Mouse (Mus musculus): ENCODE data around the gene Cd83. TPM values are rescaled to one million over a fixed set of nuclear protein-coding genes. Genes with fewer than 3 reads are reported as not detected.

Gene Cd83
- polyA plus RNA-seq, 1 experiment: not detected

DNA sequence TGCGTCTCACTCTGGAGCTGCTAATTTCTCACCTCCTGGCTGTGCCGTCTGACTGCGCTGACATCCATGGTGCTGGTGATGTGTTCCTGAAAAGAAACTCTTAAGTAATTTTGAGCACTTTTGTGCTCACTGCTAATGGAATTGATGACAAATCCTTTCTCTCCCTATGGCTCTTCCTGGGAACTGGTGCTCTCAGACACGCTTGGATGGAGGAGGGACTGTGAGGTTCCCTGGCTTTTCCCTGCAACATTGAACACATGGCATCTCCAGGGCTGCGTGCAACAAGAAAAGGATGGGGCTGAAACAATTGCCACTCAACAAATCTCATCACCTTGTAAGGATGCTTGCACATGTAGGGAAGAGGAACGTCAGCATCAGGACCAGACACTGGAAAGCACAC lies 11.6 kb upstream of the Cd83 start:
- Histone ChIP-seq H3K4me1 (ENCODE audit: control insufficient read depth, insufficient read depth, low read length) (peaks cover 6% of the 10 kb centered on the region), H3K27ac (ENCODE audit: insufficient read depth, low read depth, low read length) (no peak overlapping the region), H3K4me3 (ENCODE audit: insufficient read depth, low read depth, low read length) (no peak overlapping the region)
- TF ChIP-seq CTCF (IDR thresholded peaks at IDR 0.05; ENCODE audit: insufficient read depth, low read depth, low read length) (no peak), POLR2A (IDR thresholded peaks at IDR 0.05; ENCODE audit: insufficient read depth, low read depth, low read length) (no peak)
- 83% methylated on average over 6 of the region's 6 CpGs for WGBS

DNA sequence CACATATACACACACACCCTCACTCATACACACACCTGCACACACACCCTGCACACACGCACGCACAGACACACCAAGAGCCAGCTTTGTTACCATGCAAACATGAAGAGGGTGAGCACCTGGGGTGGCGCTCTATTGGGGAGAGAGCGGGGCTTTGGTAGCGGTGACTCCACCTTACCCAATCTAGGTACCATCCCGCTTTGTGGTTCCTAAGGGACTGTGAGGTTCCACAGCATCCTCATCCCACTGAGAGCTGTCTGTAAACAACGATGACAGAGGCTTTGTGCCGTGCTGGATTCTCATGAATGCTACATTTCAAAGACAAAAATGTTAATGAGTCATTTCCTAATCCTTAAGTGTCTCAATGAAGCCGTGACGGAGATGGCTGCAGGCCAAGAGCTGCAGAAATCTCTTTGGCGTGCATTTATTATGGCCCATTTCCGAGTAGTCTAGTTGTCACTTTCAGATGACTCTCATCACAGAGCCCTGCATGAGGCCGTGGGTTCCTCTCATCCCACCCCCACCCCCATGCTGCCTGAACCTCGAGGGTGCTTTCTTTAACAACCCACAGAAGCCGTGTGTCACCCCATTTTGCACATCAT lies 10.5 kb upstream of the Cd83 start:
- no peak for TF ChIP-seq POLR2A (IDR thresholded peaks at IDR 0.05; ENCODE audit: insufficient read depth, low read depth, low read length)
- TF ChIP-seq CTCF (IDR thresholded peaks at IDR 0.05; ENCODE audit: insufficient read depth, low read depth, low read length): no peak
- no peak overlapping the region for H3K27ac ChIP-seq (ENCODE audit: insufficient read depth, low read depth, low read length)
- no peak overlapping the region for H3K4me3 ChIP-seq (ENCODE audit: insufficient read depth, low read depth, low read length)
- 52% methylated on average over 15 of the region's 15 CpGs for WGBS
- peaks cover 6% of the 10 kb centered on the region for H3K4me1 ChIP-seq (ENCODE audit: control insufficient read depth, insufficient read depth, low read length)

DNA sequence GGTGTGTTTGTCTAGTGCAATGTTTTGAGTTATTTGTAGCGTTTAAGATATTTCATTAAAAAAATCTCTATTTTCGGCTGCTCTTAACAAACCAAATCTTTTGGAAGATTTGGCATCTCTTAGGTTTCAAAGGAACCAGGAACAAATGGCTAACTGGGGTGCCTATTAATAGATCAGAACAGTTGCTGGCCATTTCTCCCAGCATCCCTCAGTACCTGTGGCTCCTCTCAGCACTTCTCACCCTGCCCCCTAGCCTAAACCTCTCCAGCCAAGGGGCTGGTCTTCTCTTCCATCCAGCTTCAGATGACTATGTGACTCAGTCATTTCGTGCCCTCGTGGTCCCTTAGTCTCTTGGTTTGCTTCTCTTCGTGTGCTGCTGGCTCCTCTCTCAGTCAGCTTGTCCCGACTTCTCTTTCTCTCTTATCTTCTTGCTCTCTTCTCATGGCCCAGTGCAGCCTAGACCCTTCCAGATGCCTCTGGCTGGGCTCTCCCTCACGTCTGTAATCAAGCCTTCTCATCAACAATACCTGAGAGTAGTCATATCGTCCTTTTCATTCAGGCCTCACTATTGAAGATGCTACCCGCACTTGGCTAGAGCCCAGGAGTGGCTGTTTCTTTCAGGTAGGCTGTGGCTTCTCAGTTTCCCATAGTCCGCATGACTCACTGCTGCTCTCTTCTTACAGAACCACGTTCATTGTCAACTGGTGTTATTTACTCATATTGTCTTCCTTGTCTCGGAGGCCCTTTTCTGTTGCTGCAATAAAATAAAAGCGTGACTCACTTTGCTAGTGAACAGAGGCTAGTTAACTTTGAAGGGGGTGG lies 9.8 kb upstream of the Cd83 start:
- WGBS: 64% methylated on average over 13 of the region's 13 CpGs
- Histone ChIP-seq H3K4me1 (ENCODE audit: control insufficient read depth, insufficient read depth, low read length) (peaks cover 6% of the 10 kb centered on the region), H3K4me3 (ENCODE audit: insufficient read depth, low read depth, low read length) (no peak overlapping the region), H3K27ac (ENCODE audit: insufficient read depth, low read depth, low read length) (no peak overlapping the region)
- no peak for TF ChIP-seq CTCF (IDR thresholded peaks at IDR 0.05; ENCODE audit: insufficient read depth, low read depth, low read length)
- TF ChIP-seq POLR2A (IDR thresholded peaks at IDR 0.05; ENCODE audit: insufficient read depth, low read depth, low read length): no peak

DNA sequence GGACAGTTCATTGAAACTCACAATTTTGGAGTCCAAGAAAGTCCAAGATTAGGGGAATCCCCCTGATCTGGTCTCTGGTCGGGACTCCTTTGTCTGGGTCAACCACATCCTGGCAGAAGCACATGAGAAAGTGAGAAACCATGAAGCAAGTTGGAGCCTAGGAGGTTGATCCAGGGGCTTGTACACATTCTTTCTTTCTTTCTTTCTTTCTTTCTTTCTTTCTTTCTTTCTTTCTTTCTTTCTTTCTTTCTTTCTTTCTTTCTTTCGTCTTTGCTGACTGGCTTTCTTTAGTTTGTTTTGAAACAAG lies 9.2 kb upstream of the Cd83 start:
- 79% methylated on average over 2 of the region's 2 CpGs for WGBS
- H3K27ac ChIP-seq (ENCODE audit: insufficient read depth, low read depth, low read length): no peak overlapping the region
- TF ChIP-seq CTCF (IDR thresholded peaks at IDR 0.05; ENCODE audit: insufficient read depth, low read depth, low read length) (no peak), POLR2A (IDR thresholded peaks at IDR 0.05; ENCODE audit: insufficient read depth, low read depth, low read length) (no peak)
- H3K4me3 ChIP-seq (ENCODE audit: insufficient read depth, low read depth, low read length): no peak overlapping the region
- peaks cover 6% of the 10 kb centered on the region for H3K4me1 ChIP-seq (ENCODE audit: control insufficient read depth, insufficient read depth, low read length)

DNA sequence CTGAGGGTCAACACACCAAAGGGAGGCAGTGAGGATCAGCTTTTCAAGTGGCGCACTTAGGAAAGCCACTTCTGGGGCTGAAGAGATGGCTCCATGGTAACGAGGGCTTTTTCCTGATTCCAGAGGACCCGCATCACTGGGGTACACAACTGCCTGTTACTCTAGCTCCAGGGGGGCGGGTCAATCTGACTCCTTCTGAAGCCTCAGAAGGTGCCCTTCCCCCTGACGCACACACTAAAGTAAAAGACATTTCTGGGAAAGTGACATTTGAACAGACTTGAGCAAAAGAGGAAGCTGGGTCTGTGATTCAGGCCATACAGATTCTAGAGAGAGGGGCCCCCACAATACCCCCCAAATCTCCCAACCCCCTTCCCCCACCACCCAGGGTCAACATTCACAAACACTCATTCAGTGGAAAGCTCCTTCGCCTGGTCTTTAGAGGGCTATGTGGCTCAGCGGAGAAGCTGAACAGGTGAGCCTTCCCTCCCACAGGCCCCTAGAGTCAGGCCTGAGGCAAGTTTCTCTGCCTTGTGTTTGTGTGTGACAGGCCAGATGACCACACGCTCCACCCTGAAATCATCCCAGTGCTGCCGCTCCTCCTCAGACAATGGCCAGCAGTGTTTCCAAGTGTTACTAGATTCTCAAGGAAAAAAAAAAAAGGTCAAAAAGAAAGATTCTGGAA lies 7.1 kb upstream of the Cd83 start:
- H3K4me3 ChIP-seq (ENCODE audit: insufficient read depth, low read depth, low read length): no peak overlapping the region
- WGBS: 90% methylated on average over 9 of the region's 9 CpGs
- peaks cover 6% of the 10 kb centered on the region for H3K4me1 ChIP-seq (ENCODE audit: control insufficient read depth, insufficient read depth, low read length)
- TF ChIP-seq POLR2A (IDR thresholded peaks at IDR 0.05; ENCODE audit: insufficient read depth, low read depth, low read length) (no peak), CTCF (IDR thresholded peaks at IDR 0.05; ENCODE audit: insufficient read depth, low read depth, low read length) (no peak)
- H3K27ac ChIP-seq (ENCODE audit: insufficient read depth, low read depth, low read length): no peak overlapping the region

DNA sequence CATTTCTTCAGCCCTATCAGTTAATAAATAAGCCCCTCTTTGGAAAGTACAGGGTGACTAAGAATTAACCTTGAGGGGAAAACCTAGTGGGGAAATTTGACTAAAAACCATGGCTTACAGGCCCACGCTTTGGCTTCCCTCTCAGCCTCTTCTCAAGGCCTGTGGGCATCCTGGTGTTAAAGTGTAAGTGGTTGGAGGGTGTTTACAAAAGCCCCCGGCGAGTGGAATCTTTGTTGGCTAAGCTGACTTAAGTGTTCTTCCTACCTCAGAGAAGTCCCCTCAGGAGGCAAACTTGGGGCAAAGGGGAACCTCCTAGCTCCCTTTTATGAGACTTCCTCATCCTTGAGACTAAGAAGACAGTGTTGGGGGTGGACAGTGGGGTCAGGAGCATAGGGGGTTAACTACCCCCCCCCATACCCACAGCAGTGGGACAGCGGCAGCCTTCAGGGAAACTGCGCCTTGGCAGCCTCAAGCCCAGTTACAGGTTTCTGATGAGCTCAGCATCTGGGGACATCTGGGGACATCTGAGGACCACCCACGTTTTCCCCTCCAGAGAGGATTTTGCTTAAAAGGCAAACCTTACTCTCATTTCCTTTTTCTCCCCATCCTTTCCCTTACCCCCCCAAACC lies 6.4 kb upstream of the Cd83 start:
- TF ChIP-seq POLR2A (IDR thresholded peaks at IDR 0.05; ENCODE audit: insufficient read depth, low read depth, low read length) (no peak), CTCF (IDR thresholded peaks at IDR 0.05; ENCODE audit: insufficient read depth, low read depth, low read length) (no peak)
- WGBS: 81% methylated on average over 6 of the region's 6 CpGs
- H3K4me1 ChIP-seq (ENCODE audit: control insufficient read depth, insufficient read depth, low read length): peaks cover 6% of the 10 kb centered on the region
- no peak overlapping the region for H3K27ac ChIP-seq (ENCODE audit: insufficient read depth, low read depth, low read length)
- no peak overlapping the region for H3K4me3 ChIP-seq (ENCODE audit: insufficient read depth, low read depth, low read length)

DNA sequence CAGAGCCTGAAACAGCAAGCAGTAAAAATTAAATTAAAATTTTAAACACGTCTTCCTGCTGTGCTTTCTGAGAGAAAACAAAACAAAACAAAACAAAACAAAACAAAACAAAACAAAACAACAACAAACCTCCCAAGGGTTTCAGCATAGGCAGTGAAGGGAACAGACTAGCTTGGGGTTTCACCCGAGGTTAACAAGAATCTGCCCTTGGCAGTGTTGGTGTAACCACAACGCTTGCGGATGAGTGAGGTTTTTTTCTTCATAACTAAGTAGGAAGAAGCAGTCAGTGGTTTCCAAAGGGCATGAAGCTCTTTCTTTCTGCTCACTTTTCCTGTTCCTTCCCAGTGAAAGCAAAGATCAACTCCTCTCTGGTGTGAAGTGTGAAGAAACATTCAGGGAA lies 5.6 kb upstream of the Cd83 start:
- no peak overlapping the region for H3K27ac ChIP-seq (ENCODE audit: insufficient read depth, low read depth, low read length)
- TF ChIP-seq CTCF (IDR thresholded peaks at IDR 0.05; ENCODE audit: insufficient read depth, low read depth, low read length) (no peak), POLR2A (IDR thresholded peaks at IDR 0.05; ENCODE audit: insufficient read depth, low read depth, low read length) (no peak)
- no peak overlapping the region for H3K4me3 ChIP-seq (ENCODE audit: insufficient read depth, low read depth, low read length)
- H3K4me1 ChIP-seq (ENCODE audit: control insufficient read depth, insufficient read depth, low read length): peaks cover 6% of the 10 kb centered on the region
- WGBS: 83% methylated on average over 4 of the region's 4 CpGs

DNA sequence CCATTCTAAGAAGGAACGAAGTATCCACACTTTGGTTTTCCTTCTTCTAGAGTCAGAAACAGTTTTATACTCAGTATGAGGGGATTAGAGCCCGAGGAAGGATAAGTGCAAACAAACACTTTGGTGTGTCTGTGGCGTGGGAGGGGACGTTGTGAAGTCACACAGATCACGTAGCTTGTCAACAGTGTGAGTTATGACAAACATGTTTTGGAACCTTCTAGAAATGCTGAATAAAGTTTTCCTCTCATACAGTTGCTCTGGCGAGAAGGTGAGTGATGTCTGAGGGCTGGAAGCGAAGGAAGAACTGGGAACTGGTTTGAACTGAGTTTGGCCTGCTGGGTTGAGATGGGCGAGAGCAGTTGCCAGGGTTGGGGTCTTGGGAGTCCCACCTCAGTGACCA lies 4.5 kb upstream of the Cd83 start:
- H3K4me3 ChIP-seq (ENCODE audit: insufficient read depth, low read depth, low read length): no peak overlapping the region
- H3K27ac ChIP-seq (ENCODE audit: insufficient read depth, low read depth, low read length): no peak overlapping the region
- TF ChIP-seq POLR2A (IDR thresholded peaks at IDR 0.05; ENCODE audit: insufficient read depth, low read depth, low read length): no peak
- TF ChIP-seq CTCF (IDR thresholded peaks at IDR 0.05; ENCODE audit: insufficient read depth, low read depth, low read length): no peak
- peaks cover 5% of the 10 kb centered on the region for H3K4me1 ChIP-seq (ENCODE audit: control insufficient read depth, insufficient read depth, low read length)
- 93% methylated on average over 8 of the region's 8 CpGs for WGBS

DNA sequence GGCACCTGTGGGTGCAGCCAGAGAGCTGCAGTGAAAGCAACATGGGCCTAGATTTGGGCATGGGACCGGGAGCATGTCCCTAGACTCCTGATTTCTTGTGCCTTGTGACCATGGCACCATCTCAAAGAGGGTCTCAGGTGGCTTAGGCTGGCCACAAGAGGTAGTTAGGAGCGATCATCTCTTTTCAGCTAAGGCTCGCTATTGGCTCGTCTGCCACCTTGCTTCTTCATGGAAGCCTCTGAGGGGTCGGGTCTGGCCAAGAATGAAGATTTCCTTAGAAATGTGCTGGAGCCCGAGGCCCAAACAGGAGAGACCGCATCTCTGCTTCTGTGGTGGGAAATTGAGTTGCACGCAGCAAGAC lies 1.1 kb downstream of the Cd83 start:
- TF ChIP-seq CTCF (IDR thresholded peaks at IDR 0.05; ENCODE audit: insufficient read depth, low read depth, low read length) (no peak), POLR2A (IDR thresholded peaks at IDR 0.05; ENCODE audit: insufficient read depth, low read depth, low read length) (no peak)
- 75% methylated on average over 8 of the region's 8 CpGs for WGBS

More for the DNA sequence above, 1.1 kb downstream of the Cd83 start:
- Histone ChIP-seq H3K4me1 (ENCODE audit: control insufficient read depth, insufficient read depth, low read length) (peaks cover 12% of the 10 kb centered on the region), H3K4me3 (ENCODE audit: insufficient read depth, low read depth, low read length) (peak overlapping the region; percentile 49), H3K27ac (ENCODE audit: insufficient read depth, low read depth, low read length) (no peak overlapping the region)
